Mouse (Mus musculus) MEL (cell line): ENCODE results near the gene Slc7a11. TPM values are rescaled to one million over a fixed set of nuclear protein-coding genes. Genes with fewer than 3 reads are reported as not detected.

Experiments used
- DNase-seq: peaks from one replicate; pipeline ENCODE4 v3.0.0; 2011; ENCODE audit warnings: low read depth, low spot score
- H3K27ac ChIP-seq: 2 replicates; pipeline ENCODE4 v1.5.1; 2012; ENCODE audit warnings: low read depth, mild to moderate bottlenecking, control low read depth, low read length, moderate library complexity; ENCODE audit not compliant: control insufficient read depth
- H3K27me3 ChIP-seq, 2 experiments: fragments of 150-350 bp in 1 of 2; sonication (generic) in 1 of 2; 2 replicates each; pipeline ENCODE4 v1.6.1; 2012; ENCODE audit warnings: low read length in 2 of 2, mild to moderate bottlenecking in 2 of 2, improper control_type of control experiment in 1 of 2, moderate library complexity in 1 of 2; ENCODE audit not compliant: insufficient read depth in 2 of 2, control insufficient read depth in 1 of 2
- H3K36me3 ChIP-seq, 2 experiments: 2 replicates each; pipeline ENCODE4 v1.6.1; 2012 to 2014; ENCODE audit warnings: low read length in 2 of 2, improper control_type of control experiment in 1 of 2, inconsistent platforms in 1 of 2, mild to moderate bottlenecking in 1 of 2; ENCODE audit not compliant: insufficient read depth in 2 of 2, control insufficient read depth in 1 of 2
- H3K4me1 ChIP-seq, 2 experiments: fragments of 150-350 bp in 1 of 2; sonication (generic) in 1 of 2; 2 replicates each; pipeline ENCODE4 v1.6.1; 2012; ENCODE audit warnings: low read length in 2 of 2, improper control_type of control experiment in 1 of 2, mild to moderate bottlenecking in 1 of 2; ENCODE audit not compliant: insufficient read depth in 2 of 2, control insufficient read depth in 1 of 2
- H3K4me3 ChIP-seq, 2 experiments: fragments of 150-350 bp in 1 of 2; sonication (generic) in 1 of 2; 2 replicates each; pipeline ENCODE4 v1.5.1; 2012; ENCODE audit warnings: low read depth in 2 of 2, low read length in 2 of 2, mild to moderate bottlenecking in 2 of 2, moderate library complexity in 2 of 2, control low read depth in 1 of 2, improper control_type of control experiment in 1 of 2; ENCODE audit not compliant: control insufficient read depth in 1 of 2, insufficient read depth in 1 of 2
- H3K79me2 ChIP-seq: 2 replicates; pipeline ENCODE4 v1.6.1; 2012; ENCODE audit warnings: mild to moderate bottlenecking, low read length, moderate library complexity; ENCODE audit not compliant: control insufficient read depth, poor library complexity, insufficient read depth
- H3K9ac ChIP-seq: 2 replicates; pipeline ENCODE4 v1.6.1; 2012; ENCODE audit warnings: low read depth, mild to moderate bottlenecking, control low read depth, low read length, moderate library complexity; ENCODE audit not compliant: control insufficient read depth, poor library complexity, severe bottlenecking
- H3K9me3 ChIP-seq: fragments of 150-350 bp; sonication (generic); replicated peaks from 2 replicates; pipeline ENCODE4 v1.6.1; 2012; ENCODE audit warnings: mild to moderate bottlenecking, low read length, improper control_type of control experiment, moderate library complexity; ENCODE audit not compliant: insufficient read depth
- BHLHE40 ChIP-seq: IDR thresholded peaks from 2 replicates; pipeline ENCODE4 v1.6.1; 2012; ENCODE audit warnings: low read depth, mild to moderate bottlenecking, inconsistent platforms, low read length, improper control_type of control experiment, borderline replicate concordance
- CHD2 ChIP-seq: IDR thresholded peaks from 2 replicates; pipeline ENCODE4 v1.6.1; 2011; ENCODE audit warnings: low read length, improper control_type of control experiment
- CTCF ChIP-seq, 3 experiments: IDR thresholded peaks in 2 of 3; conservative IDR thresholded peaks in 1 of 3; 2 replicates each; pipeline ENCODE4 v1.5.1; 2011 to 2012; ENCODE audit warnings: low read length in 3 of 3, low read depth in 2 of 3, mild to moderate bottlenecking in 2 of 3, improper control_type of control experiment in 1 of 3, inconsistent platforms in 1 of 3, mixed read lengths in 1 of 3, moderate library complexity in 1 of 3; ENCODE audit not compliant: control insufficient read depth in 1 of 3, insufficient read depth in 1 of 3, poor library complexity in 1 of 3, severe bottlenecking in 1 of 3
- E2F4 ChIP-seq: IDR thresholded peaks from 2 replicates; pipeline ENCODE4 v1.6.1; 2011; ENCODE audit warnings: low read depth, low read length, improper control_type of control experiment, borderline replicate concordance
- ELF1 ChIP-seq: IDR thresholded peaks from 2 replicates; pipeline ENCODE4 v1.6.1; 2014; ENCODE audit warnings: low read depth, mild to moderate bottlenecking, inconsistent platforms, low read length, improper control_type of control experiment, moderate library complexity
- GATA1 ChIP-seq: IDR thresholded peaks from 2 replicates; pipeline ENCODE4 v1.6.1; 2011; ENCODE audit warnings: low read depth, low read length, improper control_type of control experiment
- HCFC1 ChIP-seq: IDR thresholded peaks from 2 replicates; pipeline ENCODE4 v1.6.1; 2012; ENCODE audit warnings: low read depth, mild to moderate bottlenecking, inconsistent platforms, low read length, improper control_type of control experiment, moderate library complexity
- MAX ChIP-seq: IDR thresholded peaks from 2 replicates; pipeline ENCODE4 v1.6.1; 2011; ENCODE audit warnings: low read length, improper control_type of control experiment
- MAZ ChIP-seq: IDR thresholded peaks from 2 replicates; pipeline ENCODE4 v1.6.1; 2012; ENCODE audit warnings: low read depth, mild to moderate bottlenecking, inconsistent platforms, low read length, improper control_type of control experiment
- MXI1 ChIP-seq: IDR thresholded peaks from 2 replicates; pipeline ENCODE4 v1.6.1; 2011; ENCODE audit warnings: mild to moderate bottlenecking, low read depth, low read length, improper control_type of control experiment
- MYC ChIP-seq: IDR thresholded peaks from 2 replicates; pipeline ENCODE4 v1.6.1; 2011; ENCODE audit warnings: low read depth, mild to moderate bottlenecking, low read length, improper control_type of control experiment, moderate library complexity
- NRF1 ChIP-seq: IDR thresholded peaks from 2 replicates; pipeline ENCODE4 v1.6.1; 2014; ENCODE audit warnings: low read depth, mild to moderate bottlenecking, inconsistent platforms, low read length, improper control_type of control experiment, moderate library complexity; ENCODE audit not compliant: poor library complexity, insufficient read depth, severe bottlenecking
- POLR2A ChIP-seq, 2 experiments: IDR thresholded peaks; 2 replicates each; pipeline ENCODE4 v1.6.1; 2011 to 2012; ENCODE audit warnings: low read length in 2 of 2, mild to moderate bottlenecking in 2 of 2, control low read depth in 1 of 2, improper control_type of control experiment in 1 of 2, low read depth in 1 of 2, moderate library complexity in 1 of 2; ENCODE audit not compliant: control insufficient read depth in 1 of 2, insufficient read depth in 1 of 2, poor library complexity in 1 of 2
- POLR2AphosphoS2 ChIP-seq: IDR thresholded peaks from 2 replicates; pipeline ENCODE4 v1.6.1; 2011; ENCODE audit warnings: low read length, improper control_type of control experiment
- RAD21 ChIP-seq: IDR thresholded peaks from 2 replicates; pipeline ENCODE4 v1.6.1; 2011; ENCODE audit warnings: mild to moderate bottlenecking, low read depth, low read length, improper control_type of control experiment
- SIN3A ChIP-seq: IDR thresholded peaks from 2 replicates; pipeline ENCODE4 v1.6.1; 2012; ENCODE audit warnings: low read length, improper control_type of control experiment, inconsistent platforms
- USF1 ChIP-seq: IDR thresholded peaks from 2 replicates; pipeline ENCODE4 v1.6.1; 2014; ENCODE audit warnings: low read depth, mild to moderate bottlenecking, inconsistent platforms, low read length, improper control_type of control experiment, moderate library complexity
- USF2 ChIP-seq, 2 experiments: IDR thresholded peaks; 2 replicates each; pipeline ENCODE4 v1.6.1; 2011 to 2012; ENCODE audit warnings: improper control_type of control experiment in 2 of 2, low read length in 2 of 2, borderline replicate concordance in 1 of 2, inconsistent platforms in 1 of 2, low read depth in 1 of 2, mild to moderate bottlenecking in 1 of 2; ENCODE audit not compliant: insufficient read depth in 1 of 2
- polyA plus RNA-seq, 2 experiments: library from polyadenylated mRNA; stranded (reverse) in 1 of 2; unstranded in 1 of 2; fragments of >175 nt in 1 of 2; fragments of >200 nt in 1 of 2; gene quantifications; 2 replicates each; pipeline versions ENCODE4 v1.2.1 to v1.2.4; 2012; ENCODE audit warnings: low replicate concordance in 2 of 2, low read depth in 1 of 2; ENCODE audit not compliant: insufficient read length in 2 of 2, insufficient read depth in 1 of 2, missing spikeins in 1 of 2
- total RNA-seq: library from RNA; depleted of rRNA; stranded (reverse); fragments of 300-350 nt; gene quantifications from 2 replicates; pipeline ENCODE4 v1.2.3, GENCODE M21; 2012

Slc7a11 gene
- total and polyA plus RNA-seq, 3 experiments: 0.69 to 3.3 TPM; not detected in 1

GRCm38 (mm10) chr3:50041141-50041540 lies 402.3 kb downstream of the Slc7a11 start:
- no peak for DNase-seq
- no peaks in the 10 kb centered on the region for H3K79me2 ChIP-seq
- no peaks in the 10 kb centered on the region for H3K27me3 ChIP-seq
- H3K4me1 ChIP-seq: no peaks in the 10 kb centered on the region
- H3K27ac ChIP-seq: no peak overlapping the region
- no peak overlapping the region for H3K4me3 ChIP-seq
- no peaks in the 10 kb centered on the region for H3K36me3 ChIP-seq
- TF ChIP-seq POLR2A (IDR thresholded peaks at IDR 0.05; ENCODE audit: control insufficient read depth in 1 of 2, insufficient read depth in 1 of 2, low read depth in 1 of 2, low read length in 2 of 2, poor library complexity in 1 of 2): no peak
- TF ChIP-seq ELF1: no peak
- no peak for TF ChIP-seq CHD2
- TF ChIP-seq BHLHE40: no peak
- no peak for TF ChIP-seq MAX
- no peak for TF ChIP-seq USF1
- no peak for TF ChIP-seq MAZ
- TF ChIP-seq, all 39 proteins: peak for 0
- Histone ChIP-seq H3K9me3 (no peaks in the 10 kb centered on the region), H3K9ac (no peak overlapping the region)

GRCm38 (mm10) chr3:50035875-50036528 lies 407.4 kb downstream of the Slc7a11 start:
- Histone ChIP-seq H3K36me3 (no peaks in the 10 kb centered on the region), H3K4me3 (no peak overlapping the region), H3K27me3 (no peaks in the 10 kb centered on the region), H3K79me2 (no peaks in the 10 kb centered on the region), H3K9ac (no peak overlapping the region), H3K27ac (no peak overlapping the region), H3K9me3 (no peaks in the 10 kb centered on the region), H3K4me1 (no peaks in the 10 kb centered on the region)
- no peak for DNase-seq
- TF ChIP-seq POLR2A (IDR thresholded peaks at IDR 0.05; ENCODE audit: control insufficient read depth in 1 of 2, insufficient read depth in 1 of 2, low read depth in 1 of 2, low read length in 2 of 2, poor library complexity in 1 of 2): no peak
- TF ChIP-seq NRF1: no peak
- TF ChIP-seq E2F4: no peak
- no peak for TF ChIP-seq BHLHE40

GRCm38 (mm10) chr3:50033325-50033724 lies 410.1 kb downstream of the Slc7a11 start:
- Histone ChIP-seq H3K79me2 (no peaks in the 10 kb centered on the region), H3K9me3 (no peaks in the 10 kb centered on the region), H3K27me3 (no peaks in the 10 kb centered on the region; a peak in 1 of 4 replicates), H3K9ac (no peak overlapping the region), H3K36me3 (no peaks in the 10 kb centered on the region), H3K4me3 (no peak overlapping the region), H3K4me1 (no peaks in the 10 kb centered on the region), H3K27ac (no peak overlapping the region)
- TF ChIP-seq MAX (no peak), POLR2A (IDR thresholded peaks at IDR 0.05; ENCODE audit: control insufficient read depth in 1 of 2, insufficient read depth in 1 of 2, low read depth in 1 of 2, low read length in 2 of 2, poor library complexity in 1 of 2) (no peak), GATA1 (no peak), MYC (no peak), CTCF (IDR thresholded peaks at IDR 0.05 in 2 of 3, conservative IDR thresholded peaks at IDR 0.05 in 1 of 3; ENCODE audit: control insufficient read depth in 1 of 3, insufficient read depth in 1 of 3, low read depth in 2 of 3, low read length in 3 of 3, poor library complexity in 1 of 3, severe bottlenecking in 1 of 3) (no peak), SIN3A (no peak), RAD21 (no peak), NRF1 (no peak), MXI1 (no peak), BHLHE40 (no peak), USF2 (IDR thresholded peaks at IDR 0.05; ENCODE audit: borderline replicate concordance in 1 of 2, insufficient read depth in 1 of 2, low read depth in 1 of 2, low read length in 2 of 2) (no peak), HCFC1 (no peak), POLR2AphosphoS2 (no peak)
- no peak for DNase-seq
